Comparison of ENCODE assay signal across 26 mouse cellular contexts in the genomic region with DNA sequence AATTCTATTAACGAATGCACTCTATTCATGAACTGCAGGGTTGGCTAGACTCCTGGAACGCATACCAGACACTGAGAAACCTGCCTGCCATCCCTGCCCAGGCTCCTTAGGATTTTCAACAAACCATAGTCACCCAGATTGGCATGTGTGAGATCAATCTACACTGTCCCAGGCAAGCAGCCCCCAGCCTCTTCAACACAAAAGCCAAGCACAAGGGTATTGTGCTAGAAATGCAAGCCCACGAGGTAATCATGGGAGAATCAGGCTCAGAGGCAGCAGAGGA. TPM values are rescaled to one million over a fixed set of nuclear protein-coding genes. Genes with fewer than 3 reads are reported as not detected.
DNase-seq lines count a peak whose midpoint lies in the region; ATAC-seq and TF ChIP-seq lines count a peak whose summit lies in the region.
"Had no signal": no experiment of that assay in that cellular context is flagged by ENCODE, and none has a peak within 500 bp of the region (broad histone marks: within the 10 kb centered on the region; RNA-seq: fewer than 3 reads in every experiment).

No protein-coding gene starts in this region.

- 57% methylated on average over 3 of the region's 3 CpGs for WGBS in liver, embryonic 13.5 days (ENCODE audit: insufficient replicate concordance)
- 75% methylated on average over 3 of the region's 3 CpGs for WGBS in liver, postnatal 0 days (ENCODE audit: insufficient replicate concordance)
- WGBS in midbrain, embryonic 14.5 days: 64% methylated on average over 3 of the region's 3 CpGs
- 62% methylated on average over 3 of the region's 3 CpGs for WGBS in midbrain, embryonic 13.5 days

- no peak overlapping the region for H3K4me3 ChIP-seq in layer of hippocampus, adult 2 months
- H3K4me3 ChIP-seq in liver, embryonic 13.5 days (replicated peaks): no peak overlapping the region
- no peak overlapping the region for H3K4me3 ChIP-seq in liver, postnatal 0 days (ENCODE audit: low read depth, low read length)
- no peak overlapping the region for H3K4me3 ChIP-seq in midbrain, embryonic 14.5 days (replicated peaks; ENCODE audit: low read depth, low read length)
- no peak overlapping the region for H3K4me3 ChIP-seq in midbrain, embryonic 13.5 days (replicated peaks)
- H3K4me3 ChIP-seq: gastrocnemius, adult 2 months; heart, embryonic 12.5 days; heart, embryonic 15.5 days; hindbrain, embryonic 12.5 days; hindbrain, embryonic 15.5 days had no signal

- no peaks in the 10 kb centered on the region for H3K27me3 ChIP-seq in liver, embryonic 13.5 days
- no peaks in the 10 kb centered on the region for H3K27me3 ChIP-seq in liver, postnatal 0 days (ENCODE audit: insufficient read depth, low read length)
- no peaks in the 10 kb centered on the region for H3K27me3 ChIP-seq in midbrain, embryonic 14.5 days (ENCODE audit: control insufficient read depth, insufficient read depth, low read length)
- H3K27me3 ChIP-seq in midbrain, embryonic 13.5 days: no peaks in the 10 kb centered on the region
- H3K27me3 ChIP-seq: heart, embryonic 15.5 days; hindbrain, embryonic 12.5 days; hindbrain, embryonic 15.5 days had no signal

- 0 out of 2 replicates have a peak overlapping the region, but pooled peaks have one; percentile 50 for H3K9ac ChIP-seq in liver, embryonic 13.5 days
- no peak overlapping the region for H3K9ac ChIP-seq in liver, postnatal 0 days (replicated peaks)
- H3K9ac ChIP-seq in midbrain, embryonic 14.5 days (replicated peaks; ENCODE audit: low read length): no peak overlapping the region
- no peak overlapping the region for H3K9ac ChIP-seq in midbrain, embryonic 13.5 days (replicated peaks)
- H3K9ac ChIP-seq: forebrain, postnatal 0 days; heart, embryonic 12.5 days; heart, embryonic 15.5 days; hindbrain, embryonic 12.5 days; hindbrain, embryonic 15.5 days had no signal

- H3K27ac ChIP-seq in layer of hippocampus, adult 2 months: peak overlapping the region; percentile 44; the same call in 1 of the 2 replicates
- peak overlapping the region; percentile 99 for H3K27ac ChIP-seq in liver, embryonic 13.5 days
- H3K27ac ChIP-seq in liver, postnatal 0 days (ENCODE audit: low read depth): no peak overlapping the region
- H3K27ac ChIP-seq in midbrain, embryonic 14.5 days (replicated peaks; ENCODE audit: low read depth, low read length): no peak overlapping the region
- H3K27ac ChIP-seq in midbrain, embryonic 13.5 days: no peak overlapping the region
- H3K27ac ChIP-seq: gastrocnemius, adult 2 months; heart, embryonic 15.5 days; hindbrain, embryonic 12.5 days; hindbrain, embryonic 15.5 days had no signal

- TF ChIP-seq CTCF in layer of hippocampus, adult 2 months (conservative IDR thresholded peaks at IDR 0.05): no peak
- TF ChIP-seq CTCF in liver, postnatal 0 days (IDR thresholded peaks at IDR 0.05; ENCODE audit: low read depth): no peak

- ATAC-seq in liver, embryonic 13.5 days (ENCODE audit: low read depth): no peak
- ATAC-seq in liver, postnatal 0 days: no peak
- ATAC-seq in midbrain, embryonic 14.5 days (ENCODE audit: low FRiP score, low TSS enrichment): 0 out of 2 replicates have a peak, but pooled peaks have one; percentile 32
- ATAC-seq in midbrain, embryonic 13.5 days: no peak
- no peak for ATAC-seq in erythroid progenitor cell, adult 5-6 weeks (replicated peaks; ENCODE audit: low FRiP score, poor library complexity, severe bottlenecking)

- no peak for DNase-seq in layer of hippocampus, adult 2 months (ENCODE audit: low spot score in 2 of 2)
- no peak for DNase-seq in layer of hippocampus, postnatal 25 days (ENCODE audit: extremely low spot score in 1 of 2, low spot score in 1 of 2)
- DNase-seq in liver, embryonic 13.5 days: no peak
- no peak for DNase-seq in liver, postnatal 0 days
- DNase-seq in midbrain, embryonic 14.5 days: no peak

- H3K36me3 ChIP-seq in liver, embryonic 13.5 days: no peaks in the 10 kb centered on the region
- no peaks in the 10 kb centered on the region for H3K36me3 ChIP-seq in liver, postnatal 0 days (replicated peaks; ENCODE audit: insufficient read depth, low read length)
- H3K36me3 ChIP-seq in midbrain, embryonic 14.5 days (ENCODE audit: control insufficient read depth, insufficient read depth, low read length): no peaks in the 10 kb centered on the region
- no peaks in the 10 kb centered on the region for H3K36me3 ChIP-seq in midbrain, embryonic 13.5 days
- H3K36me3 ChIP-seq: G1E; heart, embryonic 12.5 days; heart, embryonic 15.5 days; hindbrain, embryonic 12.5 days; hindbrain, embryonic 15.5 days had no signal

- no peak overlapping the region for H3K4me2 ChIP-seq in liver, embryonic 13.5 days
- no peak overlapping the region for H3K4me2 ChIP-seq in liver, postnatal 0 days (ENCODE audit: low read depth, low read length)
- no peak overlapping the region for H3K4me2 ChIP-seq in midbrain, embryonic 14.5 days (ENCODE audit: low read length)
- H3K4me2 ChIP-seq in midbrain, embryonic 13.5 days (replicated peaks): no peak overlapping the region
- H3K4me2 ChIP-seq: heart, embryonic 12.5 days; heart, embryonic 15.5 days; hindbrain, embryonic 12.5 days; hindbrain, embryonic 15.5 days had no signal

- H3K9me3 ChIP-seq in liver, embryonic 13.5 days (replicated peaks): no peaks in the 10 kb centered on the region
- H3K9me3 ChIP-seq in liver, postnatal 0 days (ENCODE audit: low read length): no peaks in the 10 kb centered on the region
- H3K9me3 ChIP-seq in midbrain, embryonic 14.5 days (ENCODE audit: control insufficient read depth, low read length): no peaks in the 10 kb centered on the region
- H3K9me3 ChIP-seq in midbrain, embryonic 13.5 days: no peaks in the 10 kb centered on the region
- H3K9me3 ChIP-seq: G1E; heart, embryonic 12.5 days; heart, embryonic 15.5 days; hindbrain, embryonic 12.5 days; hindbrain, embryonic 15.5 days had no signal

- H3K4me1 ChIP-seq in liver, embryonic 13.5 days (replicated peaks): peaks cover 63% of the 10 kb centered on the region
- peaks cover 28% of the 10 kb centered on the region for H3K4me1 ChIP-seq in liver, postnatal 0 days (ENCODE audit: insufficient read depth)
- H3K4me1 ChIP-seq in midbrain, embryonic 14.5 days (ENCODE audit: control insufficient read depth, insufficient read depth, low read length): no peaks in the 10 kb centered on the region
- H3K4me1 ChIP-seq in midbrain, embryonic 13.5 days (replicated peaks): peaks cover 4% of the 10 kb centered on the region; the same call in 1 of the 2 replicates
- H3K4me1 ChIP-seq: hindbrain, embryonic 15.5 days had no signal

- no peak for TF ChIP-seq EP300 in liver, postnatal 0 days (IDR thresholded peaks at IDR 0.05; ENCODE audit: low read depth)

RNA-seq across cellular contexts. Expression of a gene that starts 37.9 kb away (rescaled TPM):
- total RNA-seq in layer of hippocampus, adult 2 months (2021): under 1 TPM in 1 of 2 experiments, not detected in 1; 0.12 TPM
- total RNA-seq in layer of hippocampus, postnatal 25 days (2021): under 1 TPM in 1 of 2 experiments, not detected in 1; 0.30 TPM
- not detected in 2 replicates for polyA plus RNA-seq in liver, embryonic 13.5 days (2015; fragmentation: Nextera tagmentation; extraction: Ambion mirVana)
- not detected in 2 replicates for polyA plus RNA-seq in liver, postnatal 0 days (2015; fragmentation: Nextera tagmentation; extraction: Ambion mirVana)
- polyA plus RNA-seq in midbrain, embryonic 14.5 days (2014; fragmentation: Nextera tagmentation; extraction: Ambion mirVana): not detected in 2 replicates
- not detected in 2 replicates for polyA plus RNA-seq in midbrain, embryonic 13.5 days (2015; fragmentation: Nextera tagmentation; extraction: Ambion mirVana)
- total RNA-seq in erythroid progenitor cell, adult 5-6 weeks (2015; ENCODE audit: low replicate concordance): not detected in 2 replicates
- not detected in 2 replicates for total RNA-seq in erythroid progenitor cell, adult 5-6 weeks (2017; ENCODE audit: low replicate concordance)
- total RNA-seq: adrenal gland, adult 8-10 months; adrenal gland, postnatal 25 days; CH12.LX; forebrain, postnatal 0 days; gastrocnemius, adult 2 months; gastrocnemius, postnatal 14 days; heart, adult 8-10 months; heart, postnatal 10 days; hematopoietic stem cell, adult 5-6 weeks had no signal
- polyA plus RNA-seq: activated CD4-positive, CD25-positive, alpha-beta regulatory T cell, adult 4 months; embryonic facial prominence, embryonic 11.5 days; embryonic facial prominence, embryonic 14.5 days; forebrain, embryonic 11.5 days; forebrain, embryonic 14.5 days; heart, embryonic 12.5 days; heart, embryonic 15.5 days; hindbrain, embryonic 12.5 days; hindbrain, embryonic 15.5 days had no signal

Comparison
In these comparisons a context has a peak if more than half of its experiments do, and no peak if none do; other contexts are left out.
1. H3K27ac ChIP-seq: peak in layer of hippocampus, adult 2 months (single experiment) and liver, embryonic 13.5 days (single experiment); none in liver, postnatal 0 days (single experiment), midbrain, embryonic 14.5 days (single experiment) and midbrain, embryonic 13.5 days (single experiment).